Mouse (Mus musculus) midbrain, embryonic 16.5 days (tissue): ENCODE data around the gene Btbd1. TPM values are rescaled to one million over a fixed set of nuclear protein-coding genes. Genes with fewer than 3 reads are reported as not detected.

ENCODE experiments used
- ATAC-seq: fragments of 200-750 bp; cut with Nextera tagmentation; 2 replicates; pipeline ENCODE4 v1.8.0; 2017; ENCODE audit warnings: moderate TSS enrichment
- H3K27ac ChIP-seq: fragments of 300-500 bp; sonication (generic); 2 replicates; pipeline ENCODE4 v1.5.1; 2014; ENCODE audit warnings: mild to moderate bottlenecking, low read length, mixed read lengths
- H3K27me3 ChIP-seq: fragments of 300-500 bp; sonication (generic); 2 replicates; pipeline ENCODE4 v1.6.1; 2014; ENCODE audit warnings: low read depth, low read length, mixed read lengths; ENCODE audit not compliant: control insufficient read depth, insufficient read depth
- H3K36me3 ChIP-seq: fragments of 300-500 bp; sonication (generic); 2 replicates; pipeline ENCODE4 v1.6.1; 2014; ENCODE audit warnings: mild to moderate bottlenecking, low read length, moderate library complexity, mixed read lengths; ENCODE audit not compliant: control insufficient read depth, insufficient read depth
- H3K4me1 ChIP-seq: fragments of 300-500 bp; sonication (generic); 2 replicates; pipeline ENCODE4 v1.6.1; 2014; ENCODE audit warnings: mild to moderate bottlenecking, low read length, mixed read lengths; ENCODE audit not compliant: control insufficient read depth, insufficient read depth
- H3K4me2 ChIP-seq: fragments of 300-500 bp; sonication (generic); 2 replicates; pipeline ENCODE4 v1.6.1; 2014; ENCODE audit warnings: mild to moderate bottlenecking, low read length, mixed read lengths
- H3K4me3 ChIP-seq: fragments of 300-500 bp; sonication (generic); 2 replicates; pipeline ENCODE4 v1.5.1; 2014; ENCODE audit warnings: low read depth, mild to moderate bottlenecking, low read length, moderate library complexity, mixed read lengths
- H3K9ac ChIP-seq: fragments of 300-500 bp; sonication (generic); 2 replicates; pipeline ENCODE4 v1.6.1; 2014; ENCODE audit warnings: low read depth, low read length, mixed read lengths
- H3K9me3 ChIP-seq: fragments of 300-500 bp; sonication (generic); replicated peaks from 2 replicates; pipeline ENCODE4 v1.6.1; 2014; ENCODE audit warnings: mild to moderate bottlenecking, low read length, mixed read lengths; ENCODE audit not compliant: control insufficient read depth, poor library complexity, severe bottlenecking
- WGBS: fragments of 180-500 bp; shearing (Covaris S2); extraction: QIAGEN DNeasy Blood & Tissue Kit; methylation state at CpG from one replicate; pipeline ENCODE4 v1.1.7; 2014; 5-methylcytosine and 5-hydroxymethylcytosine counted together
- polyA plus RNA-seq: library from polyadenylated mRNA; unstranded; fragments of >200 nt; fragmentation: Nextera tagmentation; extraction: Ambion mirVana; gene quantifications from 2 replicates; pipeline ENCODE4 v1.2.1, GENCODE M21; 2015

Btbd1 gene
- polyA plus RNA-seq, 1 experiment from 2014 or later, result 89.1 TPM

- peaks cover 9% of the 10 kb centered on the region for H3K4me1 ChIP-seq
- no peaks in the 10 kb centered on the region for H3K27me3 ChIP-seq
- H3K27ac ChIP-seq, result peak overlapping the region; percentile 99
- WGBS, result 4% methylated on average over 5 of the region's 5 CpGs
- H3K9me3 ChIP-seq, result no peaks in the 10 kb centered on the region
- H3K9ac ChIP-seq, result peak overlapping the region; percentile 87
- peak overlapping the region; percentile 66 for H3K4me3 ChIP-seq
- peak overlapping the region; percentile 83 for H3K4me2 ChIP-seq
- peaks cover 7% of the 10 kb centered on the region; the same call in 1 of the 2 replicates for H3K36me3 ChIP-seq
- peak; percentile 68 for ATAC-seq
These were observed 40.7 kb downstream of the Btbd1 start for GRCm38 (mm10) chr7:81788536-81788935.

- Histone ChIP-seq H3K36me3 (peaks cover 20% of the 10 kb centered on the region), H3K27ac (no peak overlapping the region), H3K9ac (no peak overlapping the region), H3K9me3 (0 out of 2 replicates have a peak, but pooled peaks cover 7% of the 10 kb centered on the region), H3K4me1 (no peaks in the 10 kb centered on the region), H3K27me3 (no peaks in the 10 kb centered on the region), H3K4me3 (no peak overlapping the region), H3K4me2 (no peak overlapping the region)
- WGBS, result 73% methylated on average over 10 of the region's 10 CpGs
- ATAC-seq, result peak; percentile 56; the same call in 1 of the 2 replicates
These were observed 51.5 kb downstream of the Btbd1 start for GRCm38 (mm10) chr7:81777667-81778218.

GRCm38 (mm10) chr7:81775325-81775724 lies 53.9 kb downstream of the Btbd1 start:
- ATAC-seq, result no peak
- WGBS, result 71% methylated on average over 5 of the region's 5 CpGs

GRCm38 (mm10) chr7:81772786-81773539 lies 56.3 kb downstream of the Btbd1 start:
- no peaks in the 10 kb centered on the region for H3K4me1 ChIP-seq
- no peaks in the 10 kb centered on the region for H3K9me3 ChIP-seq
- no peaks in the 10 kb centered on the region for H3K36me3 ChIP-seq
- no peaks in the 10 kb centered on the region for H3K27me3 ChIP-seq
- H3K4me3 ChIP-seq, result no peak overlapping the region
- WGBS, result 80% methylated on average over 10 of the region's 10 CpGs
- H3K9ac ChIP-seq, result no peak overlapping the region
- H3K4me2 ChIP-seq, result no peak overlapping the region
- ATAC-seq, result no peak
- H3K27ac ChIP-seq, result no peak overlapping the region

More at GRCm38 (mm10) chr7:81775325-81775724, 53.9 kb downstream of the Btbd1 start:
- Histone ChIP-seq H3K4me2 (no peak overlapping the region), H3K27me3 (no peaks in the 10 kb centered on the region), H3K9ac (no peak overlapping the region), H3K9me3 (0 out of 2 replicates have a peak, but pooled peaks cover under 1% of the 10 kb centered on the region), H3K4me3 (no peak overlapping the region), H3K4me1 (no peaks in the 10 kb centered on the region), H3K27ac (no peak overlapping the region), H3K36me3 (peaks cover 6% of the 10 kb centered on the region)

GRCm38 (mm10) chr7:81763110-81763845 lies 66.0 kb downstream of the Btbd1 start:
- H3K27me3 ChIP-seq, result no peaks in the 10 kb centered on the region
- H3K9me3 ChIP-seq, result no peaks in the 10 kb centered on the region
- 2% methylated on average over 60 of the region's 60 CpGs for WGBS
- H3K36me3 ChIP-seq, result no peaks in the 10 kb centered on the region
- peak overlapping the region; percentile 87 for H3K9ac ChIP-seq
- peak; percentile 76 for ATAC-seq
- H3K4me3 ChIP-seq, result peak overlapping the region; percentile 95
- peak overlapping the region; percentile 88 for H3K27ac ChIP-seq
- peak overlapping the region; percentile 99 for H3K4me2 ChIP-seq
- H3K4me1 ChIP-seq, result peaks cover 23% of the 10 kb centered on the region

- Histone ChIP-seq H3K27me3 (no peaks in the 10 kb centered on the region), H3K9ac (peak within 1 kb of the TSS; percentile 87), H3K4me1 (peaks cover 23% of the 10 kb centered on the region), H3K4me2 (peak within 1 kb of the TSS; percentile 99), H3K9me3 (no peaks in the 10 kb centered on the region), H3K4me3 (peak within 1 kb of the TSS; percentile 95), H3K36me3 (no peaks in the 10 kb centered on the region), H3K27ac (peak within 1 kb of the TSS; percentile 88)
- ATAC-seq, result peak; percentile 95
- under 1% methylated on average over 56 of the region's 56 CpGs for WGBS
These were observed 66.8 kb downstream of the Btbd1 start, which contains the start of gene Ramac for GRCm38 (mm10) chr7:81762180-81763109. Gene Ramac, plus strand, starts transcription at chr7:81762925.

GRCm38 (mm10) chr7:81747956-81748355 lies 81.3 kb downstream of the Btbd1 start:
- ATAC-seq, result no peak
- H3K4me3 ChIP-seq, result no peak overlapping the region
- 76% methylated on average over 3 of the region's 3 CpGs for WGBS
- no peak overlapping the region for H3K27ac ChIP-seq
- no peak overlapping the region for H3K9ac ChIP-seq
- H3K4me2 ChIP-seq, result no peak overlapping the region
- no peaks in the 10 kb centered on the region for H3K9me3 ChIP-seq
- H3K27me3 ChIP-seq, result no peaks in the 10 kb centered on the region
- no peaks in the 10 kb centered on the region for H3K36me3 ChIP-seq
- no peaks in the 10 kb centered on the region for H3K4me1 ChIP-seq

- no peak for ATAC-seq
- WGBS, result 78% methylated on average over 4 of the region's 4 CpGs
- no peak overlapping the region for H3K4me3 ChIP-seq
These were observed 85.1 kb downstream of the Btbd1 start for GRCm38 (mm10) chr7:81744145-81744544.

More at GRCm38 (mm10) chr7:81744145-81744544, 85.1 kb downstream of the Btbd1 start:
- Histone ChIP-seq H3K4me1 (no peaks in the 10 kb centered on the region), H3K4me2 (no peak overlapping the region), H3K9me3 (no peaks in the 10 kb centered on the region), H3K9ac (no peak overlapping the region), H3K27ac (no peak overlapping the region), H3K27me3 (no peaks in the 10 kb centered on the region), H3K36me3 (no peaks in the 10 kb centered on the region)
